Mouse (Mus musculus) testis, postnatal 14 days (tissue): ENCODE measurements around the gene Ndufv1.
A peak's percentile ranks its signal among the peaks of the same experiment; 100 is the strongest.
"Not testable (repeated sequence)": the region's sequence is repeated elsewhere in the genome, so short reads cannot be mapped to it uniquely, and the experiment has no call there.

ENCODE experiments used
- DNase-seq: peaks from one replicate; pipeline ENCODE4 v3.0.0; 2021; ENCODE audit warnings: low spot score

Ndufv1 gene

GRCm38 (mm10) chr19:4042124-4042523 lies 29.5 kb upstream of the Ndufv1 start:
- DNase-seq: no peak

GRCm38 (mm10) chr19:4041500-4041899 lies 28.9 kb upstream of the Ndufv1 start:
- not testable (repeated sequence) for DNase-seq

GRCm38 (mm10) chr19:4040941-4041340 lies 28.3 kb upstream of the Ndufv1 start:
- not testable (repeated sequence) for DNase-seq

- peak; percentile 77 for DNase-seq
These were observed 25.2 kb upstream of the Ndufv1 start, which contains the start of gene Gstp1 for GRCm38 (mm10) chr19:4037788-4038232. TSS of gene Gstp1 (minus strand) at chr19:4037985.

- not testable (repeated sequence) for DNase-seq
These were observed 24.7 kb upstream of the Ndufv1 start for GRCm38 (mm10) chr19:4037154-4037787.

GRCm38 (mm10) chr19:4036327-4037045 lies 23.9 kb upstream of the Ndufv1 start:
- no peak for DNase-seq

GRCm38 (mm10) chr19:4033742-4034141 lies 21.1 kb upstream of the Ndufv1 start:
- peak; percentile 60 for DNase-seq

- no peak for DNase-seq
These were observed 20.7 kb upstream of the Ndufv1 start for GRCm38 (mm10) chr19:4033298-4033697.

- DNase-seq: no peak
These were observed 20.1 kb upstream of the Ndufv1 start for GRCm38 (mm10) chr19:4032668-4033067.

GRCm38 (mm10) chr19:4027576-4027975 lies 15.0 kb upstream of the Ndufv1 start:
- DNase-seq: no peak

GRCm38 (mm10) chr19:4023185-4023584 lies 10.6 kb upstream of the Ndufv1 start:
- DNase-seq: no peak

- DNase-seq: peak; percentile 76
These were observed 6.4 kb upstream of the Ndufv1 start for GRCm38 (mm10) chr19:4018743-4019583.

- DNase-seq: no peak
These were observed 5.4 kb upstream of the Ndufv1 start for GRCm38 (mm10) chr19:4017921-4018587.

GRCm38 (mm10) chr19:4015635-4016034 lies 3.0 kb upstream of the Ndufv1 start:
- DNase-seq: no peak

- no peak for DNase-seq
These were observed 2.2 kb upstream of the Ndufv1 start for GRCm38 (mm10) chr19:4014802-4015201.

GRCm38 (mm10) chr19:4013066-4013465 lies 460 bp upstream of the Ndufv1 start:
- no peak for DNase-seq

- no peak for DNase-seq
These were observed 1.5 kb downstream of the Ndufv1 start for GRCm38 (mm10) chr19:4011086-4011485.

GRCm38 (mm10) chr19:4005971-4006370 lies 6.6 kb downstream of the Ndufv1 start:
- DNase-seq: no peak

GRCm38 (mm10) chr19:4005091-4005490 lies 7.5 kb downstream of the Ndufv1 start:
- no peak for DNase-seq

- no peak for DNase-seq
These were observed 8.3 kb downstream of the Ndufv1 start for GRCm38 (mm10) chr19:4004331-4004730.

GRCm38 (mm10) chr19:4003641-4004040 lies 9.0 kb downstream of the Ndufv1 start:
- no peak for DNase-seq

- no peak for DNase-seq
These were observed 9.5 kb downstream of the Ndufv1 start, which contains the start of gene Doc2g for GRCm38 (mm10) chr19:4003112-4003511. TSS of gene Doc2g (plus strand) at chr19:4003313.
